Mouse (Mus musculus): ENCODE measurements at regions not wholly inside any gene's neighbourhood (a gene's known extent, or its start where the extent isn't known, plus 50 kb on each side); places are given as distances from the start of the nearest gene placed in this dataset.

DNA sequence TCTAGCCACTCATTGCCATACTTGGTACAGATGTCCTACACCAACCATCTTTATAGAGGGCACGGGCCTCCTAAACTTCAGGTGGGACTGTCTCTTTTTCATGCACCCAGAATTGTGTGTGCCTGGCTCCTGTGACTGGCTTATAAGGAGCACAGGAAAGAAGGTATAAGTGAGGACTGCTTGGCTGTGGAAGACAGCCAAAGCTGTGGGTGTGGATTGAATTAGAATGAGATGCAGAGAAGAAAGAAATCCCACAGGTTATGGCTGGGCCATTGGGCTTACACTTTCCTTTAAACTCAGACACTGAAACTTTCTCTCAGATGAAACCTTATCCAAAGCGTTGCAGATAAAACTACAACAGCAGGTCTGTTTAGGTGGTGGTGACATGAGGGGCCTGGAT lies 239.5 kb upstream of the Fam160b2 start:
- no peak for DNase-seq

DNA sequence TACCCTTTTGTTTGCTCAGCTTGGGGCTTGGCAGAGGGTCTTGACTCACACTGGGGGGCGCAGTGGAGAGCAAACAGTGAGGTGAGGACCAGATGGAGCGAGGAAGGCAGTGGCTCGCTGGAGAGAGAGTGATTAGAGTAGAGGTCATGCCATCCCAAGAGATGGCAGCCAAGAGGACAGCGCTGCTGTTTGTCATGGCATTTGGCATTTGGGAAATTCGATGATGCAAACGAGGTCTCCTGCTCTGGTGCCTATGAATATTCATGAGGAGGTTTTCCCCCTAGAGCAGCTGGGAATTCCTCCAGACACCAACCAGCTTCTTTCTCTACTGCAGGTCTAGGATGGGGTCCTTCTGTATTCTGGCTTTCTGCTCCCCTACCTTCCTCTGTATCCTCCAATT lies 237.9 kb upstream of the Fam160b2 start:
- DNase-seq = no peak

DNA sequence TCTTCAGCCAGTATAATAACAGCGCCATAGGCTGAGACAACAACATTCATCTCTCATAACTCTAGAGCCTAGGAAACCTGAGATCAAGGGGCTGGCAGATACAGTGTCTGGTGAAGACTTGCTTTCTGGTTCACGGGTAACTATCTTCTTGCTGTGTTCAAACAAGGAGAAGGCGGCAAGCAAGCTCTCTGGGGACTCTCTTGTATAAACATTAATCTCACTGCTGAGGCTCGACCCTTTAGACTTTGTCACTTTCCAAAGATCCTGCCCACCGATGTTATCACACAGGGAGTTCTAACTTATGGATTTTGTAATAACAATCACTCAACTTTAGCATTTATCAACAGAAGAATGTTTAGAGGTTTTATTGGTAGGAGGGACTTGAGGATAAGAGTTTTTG lies 233.6 kb upstream of the Fam160b2 start:
- DNase-seq = no peak

DNA sequence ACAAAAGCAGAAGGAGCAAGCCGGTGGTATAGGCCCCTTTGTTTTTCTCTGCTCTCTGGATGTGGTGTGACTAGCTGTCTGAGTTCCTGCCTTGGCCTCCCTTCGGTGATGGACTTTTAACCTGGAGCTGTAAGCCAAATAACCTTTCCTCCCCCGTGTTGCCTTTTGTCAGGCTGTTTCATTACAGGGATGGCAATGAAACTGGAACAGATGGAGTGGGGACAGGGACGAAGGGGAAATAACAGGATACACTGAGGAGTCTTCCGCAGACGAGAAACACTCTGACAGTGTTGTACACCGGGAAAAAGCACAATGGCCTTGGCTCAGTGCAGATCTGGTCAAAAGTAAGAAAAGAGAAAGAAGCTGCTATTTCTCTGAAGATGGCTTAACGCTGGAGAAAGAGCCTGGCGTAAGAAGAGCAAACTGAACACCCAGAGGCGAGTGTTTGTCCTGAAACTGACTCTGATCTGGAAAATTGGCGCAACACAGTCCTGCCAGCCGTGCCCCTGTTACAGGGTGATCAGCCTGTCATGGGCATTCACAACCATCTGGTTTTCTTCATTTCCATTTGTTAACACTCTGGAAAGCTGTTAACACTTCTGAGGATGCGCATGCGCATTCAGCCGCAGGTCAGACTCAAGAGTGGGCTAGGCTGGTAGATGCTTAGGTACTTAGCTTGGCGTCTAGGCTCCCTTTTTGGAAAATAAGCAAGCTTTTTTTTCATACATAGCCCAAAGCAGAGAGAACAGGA lies 233.0 kb upstream of the Fam160b2 start:
- peak; percentile 25 for DNase-seq

DNA sequence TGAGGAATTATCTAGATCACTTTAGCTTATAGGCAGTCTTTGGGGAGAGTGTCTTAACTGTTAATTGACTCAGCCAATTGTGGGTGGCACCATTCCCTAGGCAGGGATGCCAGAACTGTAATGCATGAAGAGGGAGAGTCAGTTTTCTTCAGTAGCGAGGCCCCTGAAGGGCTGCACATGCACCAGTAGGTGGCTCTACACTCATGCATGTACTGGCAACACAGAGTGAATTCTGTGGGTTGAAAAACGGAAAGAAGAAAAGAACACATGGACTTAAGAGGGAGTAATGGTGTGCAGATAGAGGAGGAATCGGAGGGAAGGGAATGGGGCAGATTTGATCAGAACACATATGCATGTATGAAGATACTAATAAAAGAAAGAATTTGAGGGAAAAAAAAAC lies 232.4 kb upstream of the Fam160b2 start:
- no peak for DNase-seq

Data from kidney, adult 18-20 months (tissue).